In the genomic region with DNA sequence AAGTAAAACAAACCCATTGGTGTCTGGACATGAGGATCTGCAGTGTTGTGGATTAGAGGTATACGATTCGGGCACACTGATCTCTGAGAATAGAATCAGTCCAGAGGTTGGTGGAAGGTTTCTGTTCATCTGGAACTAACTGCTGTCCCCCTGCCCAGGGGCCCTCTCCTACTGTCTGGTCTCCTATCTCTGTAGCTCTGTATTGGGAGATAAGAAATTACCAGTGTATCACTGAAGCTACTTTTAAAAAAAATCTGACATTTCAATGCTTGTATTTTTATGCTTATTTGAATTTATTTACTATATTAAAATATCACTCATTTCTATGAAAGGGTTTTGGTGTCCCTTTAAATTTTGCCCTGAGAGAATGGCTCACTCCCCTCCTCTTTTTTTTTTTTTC, we compare ENCODE assay signal across 23 mouse cellular contexts. TPM values are rescaled to one million over a fixed set of nuclear protein-coding genes. Genes with fewer than 3 reads are reported as not detected.
A peak's percentile ranks its signal among the peaks of the same experiment; 100 is the strongest.
DNase-seq lines count a peak whose midpoint lies in the region; ATAC-seq and TF ChIP-seq lines count a peak whose summit lies in the region.
"Had no signal": no experiment of that assay in that cellular context is flagged by ENCODE, and none has a peak within 500 bp of the region (broad histone marks: within the 10 kb centered on the region; RNA-seq: fewer than 3 reads in every experiment).

No protein-coding gene starts in this region.

- DNase-seq in CH12.LX (ENCODE audit: extremely low read depth) (no peak), G1E (ENCODE audit: low spot score) (peak; percentile 30), MEL (ENCODE audit: low read depth, low spot score) (no peak), MN1 (ENCODE audit: low spot score) (no peak)
- DNase-seq in spleen, postnatal 36 days (ENCODE audit: low spot score in 2 of 2), result no peak
- no peak for DNase-seq in natural killer cell, adult 2 months (ENCODE audit: low spot score in 2 of 2)
- DNase-seq: adrenal gland, adult 2 months; adrenal gland, adult 8-10 months; adrenal gland, postnatal 10 days; adrenal gland, postnatal 14 days; adrenal gland, postnatal 25 days; adrenal gland, postnatal 36 days; B cell, adult 2 months; cerebellum, adult 11 months; cerebellum, adult 11-12 months; cerebellum, adult 18-20 months; cerebellum, adult 2 months; cerebellum, adult 8-10 months; cerebellum, adult 9-10 months; cerebellum, adult 9-11 months had no signal

- no peak for TF ChIP-seq CTCF in CH12.LX (conservative IDR thresholded peaks at IDR 0.05 in 1 of 2, IDR thresholded peaks at IDR 0.05 in 1 of 2; ENCODE audit: low read depth in 2 of 2, low read length in 2 of 2)
- no peak for TF ChIP-seq CTCF in G1E (IDR thresholded peaks at IDR 0.05; ENCODE audit: low read depth, low read length)
- TF ChIP-seq CTCF in MEL (IDR thresholded peaks at IDR 0.05 in 2 of 3, conservative IDR thresholded peaks at IDR 0.05 in 1 of 3; ENCODE audit: control insufficient read depth in 1 of 3, insufficient read depth in 1 of 3, low read depth in 2 of 3, low read length in 3 of 3, poor library complexity in 1 of 3, severe bottlenecking in 1 of 3), result no peak

- no peak for TF ChIP-seq POLR2A in CH12.LX (IDR thresholded peaks at IDR 0.05; ENCODE audit: low read depth, low read length)
- no peak for TF ChIP-seq POLR2A in MEL (IDR thresholded peaks at IDR 0.05; ENCODE audit: control insufficient read depth in 1 of 2, insufficient read depth in 1 of 2, low read depth in 1 of 2, low read length in 2 of 2, poor library complexity in 1 of 2)

- TF ChIP-seq EP300 in CH12.LX (IDR thresholded peaks at IDR 0.05; ENCODE audit: low read length) (no peak), MEL (IDR thresholded peaks at IDR 0.05; ENCODE audit: low read depth in 1 of 2, low read length in 2 of 2) (peak in 1 of 2 experiments; percentile 36; a peak in 1 of 4 replicates)

- H3K9me3 ChIP-seq in CH12.LX (replicated peaks; ENCODE audit: low read length) (no peaks in the 10 kb centered on the region), G1E (replicated peaks) (no peaks in the 10 kb centered on the region), MEL (replicated peaks; ENCODE audit: insufficient read depth, low read length) (no peaks in the 10 kb centered on the region)

- no peak overlapping the region for H3K4me3 ChIP-seq in CH12.LX (replicated peaks in 1 of 3; ENCODE audit: low read depth in 2 of 3, low read length in 2 of 3, poor library complexity in 1 of 3)
- peak overlapping the region; percentile 31; the same call in 1 of the 2 replicates for H3K4me3 ChIP-seq in G1E (ENCODE audit: low read depth, low read length)
- H3K4me3 ChIP-seq in MEL (ENCODE audit: control insufficient read depth in 1 of 2, insufficient read depth in 1 of 2, low read depth in 2 of 2, low read length in 2 of 2), result no peak overlapping the region

- TF ChIP-seq RAD21 in CH12.LX (IDR thresholded peaks at IDR 0.05; ENCODE audit: low read depth, low read length) (no peak), MEL (IDR thresholded peaks at IDR 0.05; ENCODE audit: low read depth, low read length) (no peak)

- peak overlapping the region; percentile 74; the same call in 1 of the 2 replicates for H3K27ac ChIP-seq in CH12.LX (ENCODE audit: insufficient read depth, low read depth)
- peak overlapping the region; percentile 33 for H3K27ac ChIP-seq in MEL (ENCODE audit: control insufficient read depth, low read depth, low read length)

- peak overlapping the region; percentile 40 for H3K9ac ChIP-seq in CH12.LX (ENCODE audit: insufficient read depth, low read depth)
- no peak overlapping the region for H3K9ac ChIP-seq in MEL (ENCODE audit: control insufficient read depth, low read depth, low read length, poor library complexity, severe bottlenecking)

- in situ Hi-C loops in CH12.LX (cut with MboI; ENCODE audit: low pct_ligation_motif_present, low pct_unique_long_range_greater_than_20kb, low sequenced_read_pairs), result loop anchor here (10.0 kb wide), 1 partner anchor 349 kb away; a partner anchor contains a TSS

- dilution Hi-C loops in CH12.LX (cut with MboI; ENCODE audit: extremely low pct_ligation_motif_present, extremely low pct_unique_long_range_greater_than_20kb, low sequenced_read_pairs), result no loop called here

- H3K4me2 ChIP-seq in CH12.LX (ENCODE audit: insufficient read depth, low read depth, poor library complexity, severe bottlenecking), result peak overlapping the region; percentile 77

- H3K27me3 ChIP-seq in CH12.LX (replicated peaks) (no peaks in the 10 kb centered on the region), G1E (ENCODE audit: insufficient read depth, low read length) (peaks cover 25% of the 10 kb centered on the region), MEL (ENCODE audit: control insufficient read depth in 1 of 2, insufficient read depth in 2 of 2, low read length in 2 of 2) (no peaks in the 10 kb centered on the region)

- H3K79me2 ChIP-seq in CH12.LX (replicated peaks; ENCODE audit: control insufficient read depth, extremely low read depth, insufficient read depth, poor library complexity, severe bottlenecking) (peaks cover 33% of the 10 kb centered on the region), MEL (ENCODE audit: control insufficient read depth, insufficient read depth, low read length, poor library complexity) (peaks cover 7% of the 10 kb centered on the region)

- H3K4me1 ChIP-seq in CH12.LX (ENCODE audit: control insufficient read depth in 1 of 2, insufficient read depth in 2 of 2), result peaks cover 34 to 57% of the 10 kb centered on the region in 2 experiments
- peaks cover 86% of the 10 kb centered on the region for H3K4me1 ChIP-seq in G1E (ENCODE audit: insufficient read depth, low read depth, low read length)
- H3K4me1 ChIP-seq in MEL (ENCODE audit: control insufficient read depth in 1 of 2, insufficient read depth in 2 of 2, low read length in 2 of 2), result peaks cover 2 to 54% of the 10 kb centered on the region in 2 experiments

- ATAC-seq in G1E (ENCODE audit: extremely low read depth, insufficient number of reproducible peaks, low FRiP score, poor library complexity, severe bottlenecking), result peak; percentile 30; the same call in 1 of the 2 replicates
- ATAC-seq: activated CD4-positive, CD25-positive, alpha-beta regulatory T cell, adult 4 months; CD4-positive, CD25-positive, alpha-beta regulatory T cell, adult 4 months; Patski had no signal

- H3K36me3 ChIP-seq in CH12.LX (replicated peaks in 1 of 2; ENCODE audit: control insufficient read depth in 1 of 2, insufficient read depth in 1 of 2, low read length in 1 of 2) (peaks cover 4 to 13% of the 10 kb centered on the region in 2 experiments), G1E (replicated peaks) (peaks cover 8% of the 10 kb centered on the region), MEL (ENCODE audit: control insufficient read depth in 1 of 2, insufficient read depth in 2 of 2, low read length in 2 of 2) (peaks cover 0 to 40% of the 10 kb centered on the region in 2 experiments; a peak in 2 of 4 replicates)

TF ChIP-seq in CH12.LX, 34 proteins besides CTCF, POLR2A, EP300 and RAD21:
- TF ChIP-seq KAT2A (IDR thresholded peaks at IDR 0.05; ENCODE audit: insufficient replicate concordance, low read length) (no peak), PAX5 (IDR thresholded peaks at IDR 0.05; ENCODE audit: low read length) (no peak)
TF ChIP-seq in CH12.LX: peak in this region for 0.

TF ChIP-seq in MEL, 35 proteins besides CTCF, POLR2A, EP300 and RAD21:
- TF ChIP-seq KAT2A (conservative IDR thresholded peaks at IDR 0.05; ENCODE audit: low read depth, low read length) (no peak), TCF12 (IDR thresholded peaks at IDR 0.05; ENCODE audit: low read depth, low read length) (peak; percentile 42; the same call in 1 of the 2 replicates), MAFK (IDR thresholded peaks at IDR 0.05; ENCODE audit: borderline replicate concordance, low read depth, low read length) (no peak), ELF1 (IDR thresholded peaks at IDR 0.05; ENCODE audit: low read depth, low read length) (no peak), SMC3 (IDR thresholded peaks at IDR 0.05; ENCODE audit: low read depth, low read length) (no peak), BHLHE40 (IDR thresholded peaks at IDR 0.05; ENCODE audit: borderline replicate concordance, low read depth, low read length) (no peak), ETS1 (IDR thresholded peaks at IDR 0.05; ENCODE audit: low read depth, low read length) (no peak), GATA1 (IDR thresholded peaks at IDR 0.05; ENCODE audit: low read depth, low read length) (peak; percentile 50; the same call in 1 of the 2 replicates), USF1 (IDR thresholded peaks at IDR 0.05; ENCODE audit: low read depth, low read length) (no peak), NELFE (IDR thresholded peaks at IDR 0.05; ENCODE audit: low read depth, low read length) (no peak), JUND (IDR thresholded peaks at IDR 0.05; ENCODE audit: low read depth, low read length) (no peak), SIN3A (IDR thresholded peaks at IDR 0.05; ENCODE audit: low read length) (no peak), POLR2AphosphoS5 (IDR thresholded peaks at IDR 0.05; ENCODE audit: borderline replicate concordance, low read depth, low read length) (no peak), MAX (IDR thresholded peaks at IDR 0.05; ENCODE audit: low read length) (no peak), HCFC1 (IDR thresholded peaks at IDR 0.05; ENCODE audit: low read depth, low read length) (no peak), NRF1 (IDR thresholded peaks at IDR 0.05; ENCODE audit: insufficient read depth, low read depth, low read length, poor library complexity, severe bottlenecking) (no peak), ZNF384 (IDR thresholded peaks at IDR 0.05; ENCODE audit: low read depth, low read length) (peak; percentile 53), CHD1 (IDR thresholded peaks at IDR 0.05; ENCODE audit: low read depth, low read length) (no peak)
TF ChIP-seq in MEL: peak in this region for 3.

RNA-seq across cellular contexts. Expression of a gene that starts 1.3 kb away (rescaled TPM):
- total RNA-seq in CH12.LX (2012; rRNA removed) (146 and 179 TPM in 2 replicates), CH12.LX (2014; rRNA removed) (124 and 134 TPM in 2 replicates), G1E (2014; fragmentation: Nextera tagmentation) (219 and 232 TPM in 2 replicates), G1E (2017) (155 and 178 TPM in 2 replicates), MEL (2012; rRNA removed) (2.4 and 3.2 TPM in 2 replicates)
- polyA plus RNA-seq in CH12.LX (2012; ENCODE audit: insufficient read length, low read depth) (222 and 269 TPM in 2 replicates), G1E (2012) (67.0 and 145 TPM in 2 replicates), MEL (2012; ENCODE audit: insufficient read depth in 1 of 2, insufficient read length in 2 of 2, low read depth in 1 of 2, low replicate concordance in 2 of 2, missing spikeins in 1 of 2) (10 to 100 TPM in 1 of 2 experiments, not detected in 1; 10.1 TPM)

RNA-seq across cellular contexts. Expression of a gene that starts 18.8 kb away (rescaled TPM):
- total RNA-seq in CH12.LX (2012; rRNA removed) (15.6 and 21.6 TPM in 2 replicates), CH12.LX (2014; rRNA removed) (9.9 and 14.8 TPM in 2 replicates), G1E (2014; fragmentation: Nextera tagmentation) (41.4 and 46.8 TPM in 2 replicates), G1E (2017) (41.9 and 42.1 TPM in 2 replicates), MEL (2012; rRNA removed) (0.33 and 0.54 TPM in 2 replicates)
- polyA plus RNA-seq in CH12.LX (2012; ENCODE audit: insufficient read length, low read depth) (56.5 and 56.6 TPM in 2 replicates), G1E (2012) (15.4 and 17.3 TPM in 2 replicates), MEL (2012; ENCODE audit: insufficient read depth in 1 of 2, insufficient read length in 2 of 2, low read depth in 1 of 2, low replicate concordance in 2 of 2, missing spikeins in 1 of 2) (1 to 10 TPM in 1 of 2 experiments, not detected in 1; 1.8 TPM)
- polyA plus RNA-seq: activated CD4-positive, CD25-positive, alpha-beta regulatory T cell, adult 4 months had no signal

Comparison
In these comparisons a context has a peak if more than half of its experiments do, and no peak if none do; other contexts are left out.
1. RNA of a gene that starts 1.3 kb away (total RNA-seq): 155 to 232 TPM in G1E and 124 to 179 TPM in CH12.LX; 2.4 to 3.2 TPM in MEL; every median in the first group is over 10 times any median in the second.